Mouse (Mus musculus): ENCODE measurements around the gene Kcng1.

The Kcng1 gene

DNA sequence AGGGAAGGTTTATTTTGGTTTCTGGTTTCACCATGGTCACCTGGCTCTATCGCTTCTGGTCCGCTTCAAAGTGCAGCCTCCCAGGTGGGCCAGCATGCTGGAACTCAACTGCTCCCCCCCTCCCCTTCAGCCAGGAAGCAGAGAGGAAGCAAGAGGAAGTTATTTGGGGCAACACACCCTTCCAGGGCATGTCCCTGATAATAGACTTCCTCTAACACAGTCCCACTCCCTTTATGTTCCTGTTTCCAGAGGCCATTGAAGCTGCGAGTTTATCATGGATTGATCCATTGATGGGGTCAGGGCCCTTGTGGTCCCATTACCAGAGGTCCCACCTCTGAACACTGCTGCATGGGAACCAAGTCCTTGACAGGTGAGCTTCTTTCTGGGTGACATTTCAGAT, 21.4 kb downstream of the Kcng1 start:
- DNase-seq (ENCODE audit: low read depth, low spot score): no peak

DNA sequence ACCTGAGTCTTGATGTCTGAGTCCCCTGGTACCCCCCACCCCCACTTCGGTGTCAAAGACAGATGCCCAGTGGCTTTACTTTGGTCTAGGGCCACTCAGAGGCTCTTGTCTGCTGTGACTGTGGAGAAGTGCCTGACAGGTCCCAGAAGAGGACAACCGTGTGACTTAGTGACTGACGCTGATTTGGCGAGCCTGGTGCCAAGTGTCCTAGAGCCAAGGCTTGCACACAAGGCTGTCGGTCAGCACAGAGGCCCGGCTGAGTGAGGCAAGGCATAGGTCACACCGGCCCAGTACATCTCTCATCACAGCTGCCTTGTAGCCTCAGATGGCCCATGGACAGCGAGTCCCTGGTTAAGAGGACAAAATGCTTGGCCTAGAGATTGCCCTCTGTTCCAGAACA, 22.5 kb downstream of the Kcng1 start:
- no peak for DNase-seq (ENCODE audit: low read depth, low spot score)

DNA sequence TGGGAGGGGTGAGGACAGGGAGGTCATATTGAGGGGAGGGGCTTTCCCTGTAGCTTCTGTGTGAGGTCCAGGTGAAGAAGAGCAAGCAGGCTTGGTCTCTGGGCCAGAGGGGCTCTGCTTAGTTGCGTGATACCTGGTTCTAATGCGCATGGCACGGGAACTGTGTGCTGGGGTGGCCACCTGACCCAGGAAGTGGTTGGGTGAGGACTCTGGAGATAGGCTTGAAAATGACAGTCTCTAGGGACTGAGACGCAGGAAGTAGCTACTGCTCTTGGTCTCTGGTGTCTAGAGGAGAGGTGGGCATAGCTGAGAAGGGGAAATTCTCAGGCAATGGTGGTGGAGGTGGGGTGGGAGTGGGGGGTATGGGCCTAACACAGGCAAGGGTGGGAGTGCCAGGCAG, 24.3 kb downstream of the Kcng1 start:
- DNase-seq (ENCODE audit: low read depth, low spot score): no peak

DNA sequence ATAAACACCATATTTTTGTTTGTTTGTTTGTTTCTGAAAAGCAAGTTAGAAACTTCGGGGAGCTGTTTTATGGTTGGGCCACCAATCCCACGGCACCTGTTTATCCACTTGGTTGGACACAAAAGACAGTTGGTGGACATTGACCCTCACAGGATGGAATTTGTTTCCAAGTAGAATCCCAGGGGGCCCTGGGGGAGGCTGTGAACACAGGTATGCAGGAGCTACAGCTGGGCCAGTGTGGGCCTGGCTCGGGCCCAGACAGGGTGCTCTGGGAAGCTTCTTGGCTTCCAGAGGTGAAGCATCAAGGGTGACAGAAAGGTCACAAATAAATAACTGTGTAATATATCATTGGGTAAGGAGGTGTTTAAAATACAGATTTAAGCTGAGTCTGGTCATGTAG, 25.0 kb downstream of the Kcng1 start:
- DNase-seq (ENCODE audit: low read depth, low spot score): no peak

DNA sequence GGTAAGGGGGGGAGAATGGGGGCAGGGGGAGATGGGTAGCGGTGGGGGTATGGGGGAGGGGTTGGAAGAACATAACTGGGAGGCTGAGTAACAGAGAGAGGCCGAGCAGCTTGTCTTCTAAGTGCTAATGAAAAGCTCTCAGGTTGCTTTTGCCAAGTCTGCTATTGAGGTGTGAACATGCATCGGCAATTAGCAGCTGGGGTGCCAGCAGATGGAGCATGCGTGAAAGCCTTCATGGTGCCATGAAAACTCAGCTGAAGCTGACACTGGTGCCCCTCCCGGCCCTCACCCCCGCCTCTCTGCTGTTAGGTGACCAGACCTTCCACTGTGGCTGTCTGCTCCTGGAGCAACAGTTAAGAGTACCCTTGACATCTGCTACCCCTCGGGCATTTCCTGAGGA, 27.7 kb downstream of the Kcng1 start:
- DNase-seq (ENCODE audit: low read depth, low spot score): no peak

DNA sequence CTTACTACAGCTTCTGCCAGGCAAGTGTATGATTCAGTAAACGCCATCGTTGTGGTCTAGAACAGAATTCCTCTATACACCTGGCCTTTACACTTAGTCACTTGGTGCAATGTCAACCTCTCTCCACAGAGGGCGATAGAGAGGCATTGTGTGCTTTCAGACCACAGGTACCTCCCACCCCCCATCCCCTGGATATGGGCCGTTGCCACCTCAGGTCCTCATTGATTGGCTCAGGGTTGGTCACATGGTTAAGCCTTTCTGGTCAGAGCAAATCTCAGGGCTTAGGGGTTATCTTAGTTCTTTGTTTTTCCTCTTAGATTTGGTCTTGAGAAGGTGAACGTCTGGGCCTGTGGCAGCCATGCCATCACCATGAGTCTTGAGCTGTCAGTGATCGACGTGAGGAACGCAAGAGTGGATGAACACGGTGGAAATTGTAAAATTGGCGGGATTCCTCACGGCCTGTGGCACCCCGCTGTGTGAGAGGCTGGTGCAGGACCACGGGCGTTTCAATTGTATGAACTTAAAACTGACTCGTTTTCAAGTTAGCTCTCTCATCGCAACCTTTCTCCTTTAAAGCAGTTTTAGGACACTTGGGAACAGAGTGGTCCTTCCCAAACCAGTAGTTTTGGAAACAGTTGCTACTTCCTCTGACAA, 28.8 kb downstream of the Kcng1 start:
- DNase-seq (ENCODE audit: low read depth, low spot score): no peak

DNA sequence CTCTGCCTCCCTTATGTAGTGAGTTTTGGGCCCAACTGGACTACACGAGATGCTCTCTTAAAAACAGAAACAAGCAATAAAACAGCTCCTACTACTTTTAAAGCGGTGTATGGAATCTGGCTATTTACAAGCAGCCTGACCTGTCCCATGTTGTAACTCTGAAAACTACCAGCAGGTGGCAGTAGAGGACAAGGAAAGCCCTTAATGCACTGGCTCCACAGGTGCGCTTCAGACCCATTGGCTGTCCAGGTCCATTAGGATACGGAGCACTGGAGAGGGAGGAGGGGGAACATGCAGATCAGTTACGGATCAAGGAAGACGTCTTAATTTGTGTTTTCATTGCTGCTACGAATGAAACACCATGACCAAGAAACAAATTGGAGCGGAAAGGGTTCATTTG, 31.3 kb downstream of the Kcng1 start:
- peak; percentile 62 for DNase-seq (ENCODE audit: low read depth, low spot score)

DNA sequence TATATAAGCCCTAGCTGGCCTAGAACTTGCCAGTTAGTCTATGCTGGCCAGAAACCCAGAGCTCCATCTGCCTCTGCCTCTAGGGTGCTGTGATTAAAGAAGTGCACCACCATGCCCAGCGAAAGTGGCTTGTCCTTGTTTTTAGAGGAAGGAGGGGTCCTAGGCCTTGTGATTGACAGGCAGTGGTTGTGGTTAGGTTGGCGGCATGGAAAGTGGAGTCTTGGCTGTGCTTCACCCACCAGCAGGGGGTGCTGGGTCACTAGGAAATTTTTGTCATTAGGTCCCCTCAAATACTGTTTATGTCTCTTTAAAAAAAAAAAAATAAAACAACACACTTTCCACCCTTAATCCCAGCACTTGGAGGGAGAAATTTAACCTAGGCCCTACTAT, 32.7 kb downstream of the Kcng1 start:
- DNase-seq (ENCODE audit: low read depth, low spot score): no peak

DNA sequence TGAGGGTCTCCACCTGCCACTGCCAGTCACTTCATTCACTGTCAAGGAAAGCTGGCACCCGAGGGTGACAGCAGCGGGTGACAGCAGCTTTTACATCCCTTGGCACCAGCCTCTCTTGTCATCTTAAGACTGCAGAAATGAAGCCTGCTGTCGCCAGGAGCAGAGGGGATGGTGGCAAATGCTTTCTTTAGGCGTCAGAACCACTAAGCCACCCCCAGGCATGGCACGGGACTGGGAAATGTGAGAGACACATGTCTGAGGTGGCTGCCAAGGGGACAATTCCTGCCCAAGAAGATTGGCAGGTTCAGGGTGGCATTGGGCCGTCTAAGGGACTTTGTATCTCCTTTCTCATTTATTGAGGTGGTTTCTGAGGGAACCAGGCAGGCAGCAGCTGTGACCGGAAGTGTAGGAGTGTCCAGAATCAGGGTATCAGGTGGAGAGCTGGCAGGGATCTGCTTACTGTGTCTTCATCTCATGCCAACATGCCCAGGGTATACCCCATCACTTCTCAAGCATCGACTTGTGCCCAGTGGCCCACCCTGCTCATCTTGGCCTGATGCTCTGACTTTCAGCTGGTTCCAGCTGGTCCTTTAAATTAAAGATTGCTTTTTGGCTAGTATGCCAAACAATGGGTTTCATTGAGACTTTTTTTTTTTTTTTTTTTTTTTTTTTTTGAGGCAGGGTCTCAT, 33.2 kb downstream of the Kcng1 start:
- no peak for DNase-seq (ENCODE audit: low read depth, low spot score)

DNA sequence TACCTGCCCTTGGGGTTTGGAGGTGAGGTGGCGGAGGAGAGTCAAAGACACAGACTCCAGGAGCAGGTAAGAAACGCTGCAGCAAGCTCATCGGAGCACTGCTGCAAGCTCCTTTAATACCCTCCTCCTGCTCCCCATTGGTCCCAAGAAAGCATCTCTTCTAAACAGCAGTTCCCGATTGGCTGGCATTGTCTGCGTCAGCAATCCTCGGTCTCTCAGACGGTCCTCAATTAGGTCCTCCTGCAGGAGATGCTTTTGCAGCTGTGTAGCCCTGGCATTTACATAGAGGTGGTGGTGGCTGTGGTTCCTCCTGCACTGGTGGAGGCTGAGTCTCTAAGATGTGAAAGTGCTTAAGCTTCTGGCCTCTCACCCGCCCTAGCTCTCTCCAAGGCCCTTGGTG, 36.0 kb downstream of the Kcng1 start:
- DNase-seq (ENCODE audit: low read depth, low spot score): no peak

DNA sequence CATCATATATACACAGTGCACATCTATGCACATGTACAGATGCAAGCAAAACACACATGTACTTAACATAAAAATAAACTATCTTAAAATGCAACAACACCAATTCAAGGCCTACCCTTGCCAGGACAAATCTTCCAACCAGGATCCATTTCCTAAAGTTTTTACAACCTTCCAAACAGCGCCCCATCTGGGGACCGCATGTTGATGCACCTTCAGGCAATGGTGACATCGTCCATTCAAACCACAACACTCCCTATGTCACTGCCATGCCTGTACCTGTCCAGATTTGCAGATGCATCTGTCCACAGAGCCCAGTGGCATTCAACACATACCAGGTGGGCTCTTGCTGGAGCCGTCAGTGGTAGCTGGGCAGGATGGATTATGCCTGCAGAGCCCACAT, 38.3 kb downstream of the Kcng1 start:
- no peak for DNase-seq (ENCODE audit: low read depth, low spot score)

DNA sequence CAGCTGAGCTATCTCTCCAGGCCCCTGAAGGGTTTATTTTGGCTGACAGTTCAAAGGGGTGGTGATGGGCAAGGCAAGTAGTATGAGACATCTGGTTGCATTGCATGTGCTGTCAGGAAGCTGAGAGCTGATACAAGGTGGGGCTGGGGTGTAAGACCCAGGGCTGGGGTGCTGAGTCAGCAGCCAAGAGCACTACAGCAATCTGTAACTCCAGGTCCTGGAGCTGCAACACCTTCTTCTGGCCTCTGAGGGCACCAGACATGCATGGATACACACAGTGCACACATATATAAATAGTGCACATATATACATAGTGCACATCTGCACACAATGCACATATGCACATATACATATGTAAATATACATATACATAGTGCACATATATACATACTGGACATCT, 38.7 kb downstream of the Kcng1 start:
- no peak for DNase-seq (ENCODE audit: low read depth, low spot score)

DNA sequence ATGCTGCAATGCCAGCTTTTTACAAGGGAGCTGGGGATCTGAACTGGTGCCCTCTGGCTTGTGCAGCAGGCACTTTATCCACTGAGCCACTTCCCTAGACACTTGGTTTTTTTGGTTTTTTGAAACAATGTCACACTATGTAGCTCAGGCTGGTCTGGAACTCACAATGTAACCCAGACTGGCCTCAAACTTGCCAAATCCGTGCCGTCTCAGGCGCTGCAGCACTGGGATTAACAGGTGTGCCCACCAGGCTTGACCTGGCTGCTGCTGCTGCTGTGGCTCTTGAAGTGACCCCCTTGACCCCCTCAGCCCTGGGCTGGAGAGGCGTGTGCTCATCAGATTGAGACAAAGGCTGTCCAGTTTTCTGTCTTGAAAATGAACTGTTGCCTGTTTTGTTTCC, 43.2 kb downstream of the Kcng1 start:
- DNase-seq (ENCODE audit: low read depth, low spot score): no peak

DNA sequence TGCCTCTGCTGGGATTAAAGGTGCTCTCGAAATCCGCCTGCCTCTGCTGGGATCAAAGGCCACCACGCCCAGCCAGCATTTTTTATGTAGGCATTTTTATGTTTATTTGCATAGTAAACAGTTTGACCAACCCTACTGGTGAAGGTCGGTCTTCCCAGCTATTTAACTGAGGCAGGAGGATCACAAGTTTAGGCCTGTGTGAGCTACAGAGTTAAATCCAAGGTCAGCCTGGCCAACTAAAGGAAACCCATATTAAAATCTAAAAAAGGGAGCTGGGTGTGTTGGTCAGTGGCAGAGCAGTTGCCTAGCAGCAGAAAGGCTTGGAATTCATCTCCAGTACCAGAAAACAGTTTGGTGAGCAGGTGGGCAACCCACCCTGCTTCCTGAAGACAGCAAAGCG, 48.2 kb downstream of the Kcng1 start:
- DNase-seq (ENCODE audit: low read depth, low spot score): no peak

DNA sequence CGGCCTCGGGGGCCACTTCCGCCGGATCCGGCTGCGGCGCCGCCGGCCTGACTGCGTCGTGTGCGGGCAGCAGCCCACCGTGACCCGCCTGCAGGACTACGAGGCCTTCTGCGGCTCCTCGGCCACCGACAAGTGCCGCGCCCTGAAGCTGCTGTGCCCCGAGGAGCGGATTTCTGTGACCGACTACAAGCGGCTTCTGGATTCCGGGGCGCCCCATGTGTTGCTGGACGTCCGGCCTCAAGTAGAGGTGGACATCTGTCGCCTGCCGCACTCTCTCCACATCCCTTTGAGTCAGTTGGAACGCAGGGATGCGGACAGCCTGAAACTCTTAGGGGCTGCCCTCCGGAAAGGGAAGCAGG, 50.1 kb downstream of the Kcng1 start:
- no peak for DNase-seq (ENCODE audit: low read depth, low spot score)

DNA sequence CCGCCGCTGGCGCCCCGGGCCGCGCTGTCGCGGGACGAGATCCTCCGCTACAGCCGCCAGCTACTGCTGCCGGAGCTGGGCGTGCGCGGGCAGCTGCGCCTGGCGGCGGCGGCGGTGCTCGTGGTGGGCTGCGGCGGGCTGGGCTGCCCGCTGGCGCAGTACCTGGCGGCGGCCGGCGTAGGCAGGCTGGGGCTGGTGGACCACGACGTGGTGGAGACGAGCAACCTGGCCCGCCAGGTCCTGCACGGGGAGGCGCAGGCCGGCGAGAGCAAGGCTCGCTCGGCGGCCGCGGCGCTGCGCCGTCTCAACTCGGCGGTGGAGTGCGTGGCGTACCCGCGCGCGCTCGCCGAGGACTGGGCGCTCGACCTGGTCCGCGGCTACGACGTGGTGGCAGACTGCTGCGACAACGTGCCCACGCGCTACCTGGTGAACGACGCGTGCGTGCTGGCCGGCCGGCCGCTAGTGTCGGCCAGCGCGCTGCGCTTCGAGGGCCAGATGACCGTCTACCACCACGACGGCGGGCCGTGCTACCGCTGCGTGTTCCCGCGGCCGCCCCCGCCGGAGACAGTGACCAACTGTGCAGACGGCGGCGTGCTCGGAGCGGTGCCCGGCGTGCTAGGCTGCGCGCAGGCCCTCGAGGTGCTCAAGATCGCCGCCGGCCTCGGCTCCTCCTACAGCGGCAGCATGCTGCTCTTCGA, 50.6 kb downstream of the Kcng1 start:
- no peak for DNase-seq (ENCODE audit: low read depth, low spot score)

DNA sequence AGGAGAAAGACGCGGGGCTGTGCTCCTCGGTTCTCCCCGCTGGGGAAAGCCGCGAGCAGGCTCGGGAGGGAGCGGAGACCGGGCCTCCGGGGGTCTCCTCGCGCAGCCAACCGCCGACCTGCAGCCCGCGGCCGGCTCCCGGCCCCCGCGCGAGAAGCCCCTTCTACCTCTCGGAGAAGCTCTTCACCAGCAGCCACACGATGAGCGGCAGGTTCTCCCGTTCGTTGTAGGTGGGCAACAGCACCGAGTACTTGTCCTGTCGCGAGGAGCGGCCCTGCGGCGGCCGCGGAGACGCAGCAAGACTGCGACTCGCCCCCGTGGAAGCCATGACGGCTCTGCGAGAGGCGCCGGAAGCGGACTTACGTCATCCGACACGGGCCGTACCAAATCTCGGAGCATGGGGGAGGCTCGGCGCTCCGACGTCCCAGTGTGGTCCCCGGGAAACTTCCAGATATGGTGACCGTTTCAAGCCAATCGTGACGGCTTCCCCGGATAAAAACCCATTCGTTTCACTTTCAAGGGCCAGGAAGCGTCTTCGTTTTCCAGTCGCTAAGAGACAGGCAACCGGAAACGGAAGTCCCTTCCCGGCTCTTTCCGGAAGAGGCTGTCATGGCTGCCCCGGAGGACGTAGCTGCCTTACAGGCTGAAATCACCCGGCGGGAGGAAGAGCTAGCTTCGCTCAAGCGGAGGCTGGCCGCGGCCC, 51.4 kb downstream of the Kcng1 start, which contains the start of the genes Gm20716, Dpm1 and Mocs3:
Gene Gm20716, minus strand, starts transcription at position 339 of the 703 bp plus-strand sequence.
Gene Dpm1, minus strand, starts transcription at position 566 of the 703 bp plus-strand sequence.
Gene Mocs3, plus strand, starts transcription at position 597 of the 703 bp plus-strand sequence.
- DNase-seq (ENCODE audit: low read depth, low spot score): peak; percentile 77

DNA sequence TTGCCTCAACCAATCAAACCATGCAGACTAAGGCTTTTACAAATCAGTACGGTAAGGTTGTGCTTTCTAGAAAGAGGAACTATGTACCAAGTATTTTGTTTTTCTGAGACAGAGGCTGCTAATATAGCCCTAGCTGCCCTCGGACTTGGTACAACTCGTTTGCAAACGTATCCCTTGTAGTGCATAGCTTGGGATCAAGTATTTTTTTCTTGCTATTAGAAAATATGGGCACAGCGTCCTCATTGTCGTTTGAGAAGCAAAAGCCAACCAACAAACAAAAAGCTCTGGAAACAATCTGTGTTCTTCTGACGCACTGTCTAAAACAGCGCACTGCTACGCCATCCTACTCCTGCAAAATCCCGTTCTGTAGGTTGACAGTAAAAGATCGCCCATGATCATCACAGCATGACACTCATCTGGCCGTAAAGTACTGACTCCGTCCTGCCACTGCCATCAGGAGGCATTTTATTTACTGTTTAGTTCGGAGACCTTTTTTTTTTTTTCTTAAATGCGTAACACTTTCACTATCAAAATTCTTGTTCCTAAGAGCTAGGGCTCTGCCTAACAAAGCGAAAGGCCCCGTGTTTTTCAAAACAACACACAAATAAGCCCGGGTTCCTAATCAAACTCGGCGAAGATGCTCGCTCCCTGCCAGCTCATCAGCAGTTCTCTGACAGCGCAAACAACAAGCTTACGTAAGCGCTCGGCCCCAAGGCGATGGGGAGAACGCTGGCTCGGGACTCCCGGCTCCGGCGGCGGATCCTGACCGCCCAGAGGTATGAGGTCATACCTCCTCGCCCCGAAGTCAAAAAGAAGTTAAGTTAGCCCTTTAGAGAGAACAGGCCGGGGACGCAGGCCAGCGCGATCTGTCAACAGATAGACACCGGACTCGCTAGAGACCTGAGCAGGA, 52.2 kb downstream of the Kcng1 start:
- DNase-seq (ENCODE audit: low read depth, low spot score): peak; percentile 38

DNA sequence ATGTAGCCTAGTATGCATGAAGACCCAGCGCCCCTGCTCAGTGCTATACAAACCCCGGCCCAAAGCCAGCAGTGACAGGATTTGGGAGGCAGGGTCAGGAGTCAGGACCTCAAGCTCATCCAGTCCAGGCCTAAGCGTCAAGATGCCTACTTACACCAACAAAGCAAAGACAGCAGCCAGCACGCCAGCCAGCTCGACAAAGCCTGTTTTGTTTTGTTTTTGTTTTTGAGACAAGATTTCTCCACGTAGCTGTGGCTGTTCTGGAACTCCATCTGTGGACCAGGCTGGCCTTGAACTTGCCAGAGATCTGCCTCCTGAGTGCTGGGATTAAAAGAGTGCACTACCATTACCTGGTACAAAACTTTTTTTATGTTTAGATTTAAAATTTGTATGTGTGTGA, 58.2 kb downstream of the Kcng1 start:
- DNase-seq (ENCODE audit: low read depth, low spot score): no peak

DNA sequence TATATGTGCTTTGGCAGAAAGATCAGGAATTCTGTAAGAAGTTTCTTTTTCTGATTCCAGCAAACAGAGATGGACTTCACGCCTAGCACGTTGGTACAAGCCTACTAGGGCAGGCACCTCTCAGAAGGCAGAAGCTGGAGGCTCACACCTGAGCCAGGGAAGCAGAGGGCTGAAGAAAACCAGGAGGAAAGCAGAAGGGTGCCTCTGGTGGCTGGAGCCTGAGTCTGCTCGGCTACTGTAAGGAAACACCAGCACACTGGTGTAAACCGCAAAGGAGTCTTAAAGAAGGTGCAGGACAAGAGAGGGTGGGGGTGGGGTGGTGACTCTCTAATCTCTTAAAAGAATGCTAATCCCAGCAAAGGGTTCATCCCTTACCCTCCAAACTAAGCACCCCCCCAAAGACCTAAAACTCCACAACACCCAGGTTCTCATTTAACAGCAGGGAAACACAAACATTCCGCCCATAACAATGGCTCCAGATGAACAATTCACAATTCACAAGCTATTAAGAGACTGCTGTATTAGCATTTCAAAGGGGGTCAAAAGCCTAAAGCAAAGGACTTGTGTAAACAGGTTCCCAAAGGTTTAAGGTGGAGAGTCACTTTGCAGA, 67.6 kb downstream of the Kcng1 start:
- no peak for DNase-seq (ENCODE audit: low read depth, low spot score)

Data from skeletal muscle tissue, adult 2 months (tissue).